Mouse (Mus musculus) gastrocnemius, adult 2 months (tissue): ENCODE measurements around the gene Rab8b. TPM values are rescaled to one million over a fixed set of nuclear protein-coding genes. Genes with fewer than 3 reads are reported as not detected.
A peak's percentile ranks its signal among the peaks of the same experiment; 100 is the strongest.
"Not testable (repeated sequence)": the region's sequence is repeated elsewhere in the genome, so short reads cannot be mapped to it uniquely, and the experiment has no call there.

ENCODE experiments used
- DNase-seq: peaks from one replicate; pipeline ENCODE4 v3.0.0; 2022
- H3K27ac ChIP-seq: fragments of 200-600 bp; 2 replicates; pipeline ENCODE4 v1.8.1; 2022; ENCODE audit warnings: mild to moderate bottlenecking
- H3K4me3 ChIP-seq: fragments of 200-600 bp; 2 replicates; pipeline ENCODE4 v1.8.1; 2022; ENCODE audit warnings: mild to moderate bottlenecking, moderate library complexity
- CTCF ChIP-seq: fragments of 200-600 bp; IDR thresholded peaks from 2 replicates; pipeline ENCODE4 v1.8.1; 2022; ENCODE audit warnings: antibody characterized with exemption, mild to moderate bottlenecking, moderate library complexity
- intact Hi-C: fragments of 180-260 bp; cut with DNase I; formaldehyde crosslinking; loops from one replicate; pipeline ENCODE4 v1.15.1; 2025
- total RNA-seq, 2 experiments: library from RNA; stranded (reverse); gene quantifications; 2 replicates each; pipeline ENCODE4 v1.2.3; 2021

The Rab8b gene
- total RNA-seq, 2 experiments from 2014 or later, result 5.9 to 9.7 TPM

- intact Hi-C loops, result loop anchor here (5.0 kb wide), 1 partner anchor 81 kb away; no protein-coding TSS in a partner anchor
- Histone ChIP-seq H3K4me3 (no peak overlapping the region), H3K27ac (no peak overlapping the region)
- TF ChIP-seq CTCF, result no peak
- no peak for DNase-seq
Observed at GRCm38 (mm10) chr9:66855865-66856264, 63.6 kb downstream of the Rab8b start.

GRCm38 (mm10) chr9:66852592-66852991 lies 66.9 kb downstream of the Rab8b start:
- no peak for DNase-seq
- Histone ChIP-seq H3K27ac (no peak overlapping the region), H3K4me3 (no peak overlapping the region)
- intact Hi-C loops, result no loop called here
- no peak for TF ChIP-seq CTCF

GRCm38 (mm10) chr9:66850966-66851365 lies 68.5 kb downstream of the Rab8b start:
- no peak overlapping the region for H3K4me3 ChIP-seq
- H3K27ac ChIP-seq, result no peak overlapping the region
- intact Hi-C loops, result no loop called here
- no peak for TF ChIP-seq CTCF
- no peak for DNase-seq

- TF ChIP-seq CTCF, result no peak
- no peak overlapping the region for H3K27ac ChIP-seq
- no peak for DNase-seq
- no peak overlapping the region for H3K4me3 ChIP-seq
- intact Hi-C loops, result no loop called here
Observed at GRCm38 (mm10) chr9:66846822-66847221, 72.7 kb downstream of the Rab8b start.

GRCm38 (mm10) chr9:66835097-66835480 lies 84.4 kb downstream of the Rab8b start:
- intact Hi-C loops, result loop anchor here (5.0 kb wide), 3 partner anchors 82 to 142 kb away; partner anchors contain the start of genes Lactb and Rab8b
- peak overlapping the region; percentile 91 for H3K4me3 ChIP-seq
- TF ChIP-seq CTCF, result 0 out of 2 replicates have a peak, but pooled peaks have one; percentile 11
- peak overlapping the region; percentile 87 for H3K27ac ChIP-seq
- peak; percentile 69 for DNase-seq

GRCm38 (mm10) chr9:66834318-66835096 lies 85.0 kb downstream of the Rab8b start, which contains the start of gene Aph1c:
Gene Aph1c, minus strand, starts transcription at chr9:66834726.
- no peak for TF ChIP-seq CTCF
- Histone ChIP-seq H3K27ac (peak within 1 kb of the TSS; percentile 87), H3K4me3 (peak within 1 kb of the TSS; percentile 91)
- DNase-seq, result peak; percentile 99
- intact Hi-C loops, result loop anchor here (5.0 kb wide), 4 partner anchors 83 to 322 kb away; partner anchors contain the start of genes Fbxl22, Lactb and Rab8b

GRCm38 (mm10) chr9:66833851-66834250 lies 85.6 kb downstream of the Rab8b start:
- intact Hi-C loops, result loop anchor here (5.0 kb wide), 1 partner anchor 322 kb away; the partner anchor contains the start of gene Fbxl22
- peak overlapping the region; percentile 91 for H3K4me3 ChIP-seq
- DNase-seq, result peak; percentile 33
- no peak; the same call in 1 of the 2 replicates for TF ChIP-seq CTCF
- H3K27ac ChIP-seq, result peak overlapping the region; percentile 73

- Histone ChIP-seq H3K27ac (no peak overlapping the region), H3K4me3 (no peak overlapping the region)
- DNase-seq, result no peak
- no peak for TF ChIP-seq CTCF
- intact Hi-C loops, result loop anchor here (5.0 kb wide), 1 partner anchor 320 kb away; the partner anchor contains the start of gene Fbxl22
Observed at GRCm38 (mm10) chr9:66832366-66832908, 87.0 kb downstream of the Rab8b start.

GRCm38 (mm10) chr9:66825990-66826389 lies 93.5 kb downstream of the Rab8b start:
- DNase-seq, result no peak
- no peak overlapping the region for H3K27ac ChIP-seq
- TF ChIP-seq CTCF, result peak; percentile 79
- intact Hi-C loops, result loop anchor here (5.0 to 10.0 kb wide), 3 partner anchors 179 to 681 kb away; no protein-coding TSS in a partner anchor
- H3K4me3 ChIP-seq, result no peak overlapping the region

- intact Hi-C loops, result loop anchor here (10.0 kb wide), 1 partner anchor 677 kb away; no protein-coding TSS in a partner anchor
- DNase-seq, H3K4me3 ChIP-seq: not testable (repeated sequence)
Observed at GRCm38 (mm10) chr9:66822255-66822654, 97.2 kb downstream of the Rab8b start.

GRCm38 (mm10) chr9:66820996-66821395 lies 98.5 kb downstream of the Rab8b start:
- no peak for TF ChIP-seq CTCF
- no peak overlapping the region for H3K4me3 ChIP-seq
- no peak for DNase-seq
- intact Hi-C loops, result loop anchor here (10.0 kb wide), 1 partner anchor 676 kb away; no protein-coding TSS in a partner anchor
- H3K27ac ChIP-seq, result no peak overlapping the region

More at GRCm38 (mm10) chr9:66822255-66822654, 97.2 kb downstream of the Rab8b start:
- H3K27ac ChIP-seq, result not testable (repeated sequence)

- no peak for DNase-seq
- Histone ChIP-seq H3K4me3 (no peak overlapping the region), H3K27ac (no peak overlapping the region)
- intact Hi-C loops, result no loop called here
- no peak for TF ChIP-seq CTCF
Observed at GRCm38 (mm10) chr9:66813392-66813791, 106.1 kb downstream of the Rab8b start.

GRCm38 (mm10) chr9:66805951-66806350 lies 113.5 kb downstream of the Rab8b start:
- intact Hi-C loops, H3K27ac ChIP-seq, DNase-seq: not testable (repeated sequence)
- H3K4me3 ChIP-seq, result peak overlapping the region; percentile 30
